Mouse (Mus musculus) myocyte (in vitro differentiated cells): ENCODE measurements around the gene Amfr.

ENCODE experiments used
- CEBPB ChIP-seq: IDR thresholded peaks from 2 replicates; pipeline ENCODE4 v1.6.1; 2011; ENCODE audit warnings: mild to moderate bottlenecking, moderate library complexity; ENCODE audit not compliant: poor library complexity, insufficient read depth, severe bottlenecking
- E2F4 ChIP-seq: IDR thresholded peaks from one replicate; pipeline ENCODE4 v1.6.1; 2011; ENCODE audit warnings: mild to moderate bottlenecking, control low read depth, moderate library complexity; ENCODE audit not compliant: insufficient read depth
- MAX ChIP-seq: IDR thresholded peaks from one replicate; pipeline ENCODE4 v1.6.1; 2011; ENCODE audit warnings: low read depth, mild to moderate bottlenecking, control low read depth
- MYOD1 ChIP-seq, 3 experiments: IDR thresholded peaks; one replicate each; pipeline ENCODE4 v1.6.1; 2011; ENCODE audit warnings: control low read depth in 2 of 3, low read depth in 2 of 3, mild to moderate bottlenecking in 2 of 3, moderate library complexity in 1 of 3; ENCODE audit not compliant: insufficient read length in 2 of 3, control insufficient read depth in 1 of 3
- POLR2A ChIP-seq: IDR thresholded peaks from one replicate; pipeline ENCODE4 v1.6.1; 2011; ENCODE audit warnings: low read depth, mild to moderate bottlenecking, control low read depth, moderate library complexity; ENCODE audit not compliant: insufficient read length
- POLR2AphosphoS2 ChIP-seq: IDR thresholded peaks from one replicate; pipeline ENCODE4 v1.6.1; 2011; ENCODE audit warnings: low read depth, control low read depth; ENCODE audit not compliant: insufficient read length
- TCF12 ChIP-seq: IDR thresholded peaks from one replicate; pipeline ENCODE4 v1.6.1; 2011; ENCODE audit warnings: mild to moderate bottlenecking, control low read depth; ENCODE audit not compliant: poor library complexity, insufficient read depth, severe bottlenecking
- TCF3 ChIP-seq: IDR thresholded peaks from one replicate; pipeline ENCODE4 v1.6.1; 2011; ENCODE audit warnings: low read depth, control low read depth; ENCODE audit not compliant: insufficient read length

DNA sequence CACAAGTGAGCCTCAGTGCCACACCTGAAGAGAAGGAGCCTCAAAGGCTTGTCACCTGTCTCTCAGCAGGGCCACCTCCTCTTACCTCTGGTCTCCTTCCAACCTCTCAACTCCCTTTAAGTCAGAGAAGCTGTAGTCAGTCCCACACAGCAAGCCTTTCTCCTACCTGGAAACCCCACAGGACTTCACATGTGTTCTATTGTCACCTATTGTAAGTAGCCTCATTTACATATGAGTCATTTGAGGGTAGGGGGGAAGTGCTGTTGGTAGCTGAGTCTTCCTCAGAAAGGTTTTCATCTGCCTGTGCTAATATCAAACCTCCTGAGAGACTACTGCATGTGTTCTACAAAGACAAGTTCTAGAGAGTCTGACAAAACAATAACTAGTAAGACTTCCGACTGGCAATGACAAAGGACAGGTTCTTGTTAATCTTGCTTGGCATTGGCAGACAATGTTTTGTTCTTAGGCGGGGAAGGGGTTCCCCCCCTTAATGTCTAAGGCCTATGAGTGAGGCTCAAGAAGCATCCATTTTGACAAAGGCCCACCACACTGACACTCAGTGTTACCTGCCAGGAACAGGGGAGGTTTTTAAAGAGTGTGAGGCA, 2.4 kb downstream of the Amfr start:
- TF ChIP-seq POLR2A (no peak), TCF12 (no peak), POLR2AphosphoS2 (no peak), TCF3 (no peak), MYOD1 (IDR thresholded peaks at IDR 0.05; ENCODE audit: control insufficient read depth in 1 of 3, insufficient read length in 2 of 3, low read depth in 2 of 3) (no peak), E2F4 (no peak), CEBPB (no peak), MAX (no peak)
